Comparison of ENCODE assay signal across 8 mouse cellular contexts in genomic region chr7:19164189-19164588, GRCm38 (mm10). TPM values are rescaled to one million over a fixed set of nuclear protein-coding genes. Genes with fewer than 3 reads are reported as not detected.
DNase-seq lines count a peak whose midpoint lies in the region; ATAC-seq and TF ChIP-seq lines count a peak whose summit lies in the region.

No protein-coding gene starts in this region.

- 0 out of 2 replicates have a peak overlapping the region, but pooled peaks have one; percentile 13 for H3K4me3 ChIP-seq in lung, embryonic 14.5 days (ENCODE audit: low read depth, low read length)
- H3K4me3 ChIP-seq in testis, adult 2 months (ENCODE audit: control insufficient read depth, low read depth, low read length), result peak overlapping the region; percentile 62

- peaks cover 20% of the 10 kb centered on the region for H3K27me3 ChIP-seq in lung, embryonic 14.5 days (ENCODE audit: insufficient read depth, low read length)
- H3K27me3 ChIP-seq in testis, adult 2 months (ENCODE audit: control insufficient read depth, insufficient read depth, low read length), result no peaks in the 10 kb centered on the region

- H3K36me3 ChIP-seq in lung, embryonic 14.5 days (ENCODE audit: insufficient read depth), result no peaks in the 10 kb centered on the region
- no peaks in the 10 kb centered on the region for H3K36me3 ChIP-seq in testis, adult 2 months (ENCODE audit: control insufficient read depth, insufficient read depth, low read length)

- no peak overlapping the region for H3K9ac ChIP-seq in lung, embryonic 14.5 days

- peak; percentile 65 for ATAC-seq in lung, embryonic 14.5 days (ENCODE audit: insufficient read depth)
- ATAC-seq in granulocyte monocyte progenitor cell, adult 5-6 weeks (replicated peaks; ENCODE audit: poor library complexity, severe bottlenecking), result peak; percentile 40

- no peak overlapping the region for H3K27ac ChIP-seq in lung, embryonic 14.5 days (ENCODE audit: low read depth)
- no peak overlapping the region for H3K27ac ChIP-seq in testis, adult 2 months (ENCODE audit: control insufficient read depth, insufficient read depth, low read depth, low read length)

- H3K9me3 ChIP-seq in lung, embryonic 14.5 days (ENCODE audit: low read depth, low read length), result peaks cover 3% of the 10 kb centered on the region; the same call in 1 of the 2 replicates

- peaks cover 5% of the 10 kb centered on the region; the same call in 1 of the 2 replicates for H3K4me1 ChIP-seq in lung, embryonic 14.5 days (ENCODE audit: insufficient read depth)
- H3K4me1 ChIP-seq in testis, adult 2 months (ENCODE audit: control insufficient read depth, insufficient read depth, low read length), result peaks cover 28% of the 10 kb centered on the region

- peak; percentile 56 for DNase-seq in lung, embryonic 14.5 days
- no peak for DNase-seq in lung, postnatal 25 days (ENCODE audit: low spot score)
- DNase-seq in liver, result peak; percentile 63
- no peak for DNase-seq in cerebellum, postnatal 4 days (ENCODE audit: low spot score in 2 of 2)
- no peak for DNase-seq in adrenal gland, adult 2 months
- DNase-seq in cerebellum, adult 11-12 months, result no peak

- no peak for TF ChIP-seq CTCF in lung, embryonic 14.5 days (IDR thresholded peaks at IDR 0.05; ENCODE audit: low read depth)
- no peak for TF ChIP-seq CTCF in testis, adult 2 months (IDR thresholded peaks at IDR 0.05; ENCODE audit: control insufficient read depth, insufficient read depth, insufficient replicate concordance, low read depth, low read length)

- under 1% methylated on average over 6 of the region's 6 CpGs for WGBS in lung, embryonic 14.5 days

- TF ChIP-seq POLR2A in testis, adult 2 months (IDR thresholded peaks at IDR 0.05; ENCODE audit: control insufficient read depth, low read depth, low read length), result no peak

- H3K4me2 ChIP-seq in lung, embryonic 14.5 days, result peak overlapping the region; percentile 44

RNA-seq across cellular contexts. Expression of gene Gipr, which starts 1.7 kb away (rescaled TPM):
- polyA plus RNA-seq in lung, embryonic 14.5 days (2014; fragmentation: Nextera tagmentation; extraction: Ambion mirVana), result 0.26 and 0.85 TPM in 2 replicates
- total RNA-seq in granulocyte monocyte progenitor cell, adult 5-6 weeks (2014; fragmentation: Nextera tagmentation), result not detected in 2 replicates
- total RNA-seq in granulocyte monocyte progenitor cell, adult 5-6 weeks (2017), result 0.26 TPM in 1 of 2 replicates, not detected in the other
- 20.9 and 24.3 TPM in 2 replicates for polyA plus RNA-seq in testis, adult 2 months (2012; rRNA removed)
- under 1 TPM; 0.41 to 0.58 TPM for total RNA-seq in adrenal gland, adult 2 months (2021)
- polyA plus RNA-seq in adrenal gland, adult 2 months (2012; rRNA removed), result 1.6 and 2.6 TPM in 2 replicates

RNA-seq across cellular contexts. Expression of gene Eml2, which starts 12.0 kb away (rescaled TPM):
- 2.6 and 2.7 TPM in 2 replicates for polyA plus RNA-seq in lung, embryonic 14.5 days (2014; fragmentation: Nextera tagmentation; extraction: Ambion mirVana)
- 4.1 and 18.1 TPM in 2 replicates for total RNA-seq in granulocyte monocyte progenitor cell, adult 5-6 weeks (2014; fragmentation: Nextera tagmentation)
- total RNA-seq in granulocyte monocyte progenitor cell, adult 5-6 weeks (2017), result 10.4 and 22.7 TPM in 2 replicates
- polyA plus RNA-seq in testis, adult 2 months (2012; rRNA removed), result 11.1 and 12.9 TPM in 2 replicates
- 10 to 100 TPM; 34.7 to 69.4 TPM for total RNA-seq in adrenal gland, adult 2 months (2021)
- 58.2 and 59.7 TPM in 2 replicates for polyA plus RNA-seq in adrenal gland, adult 2 months (2012; rRNA removed)

RNA-seq across cellular contexts. Expression of gene Snrpd2, which starts 14.7 kb away (rescaled TPM):
- polyA plus RNA-seq in lung, embryonic 14.5 days (2014; fragmentation: Nextera tagmentation; extraction: Ambion mirVana), result 158 and 161 TPM in 2 replicates
- 91.5 and 121 TPM in 2 replicates for total RNA-seq in granulocyte monocyte progenitor cell, adult 5-6 weeks (2014; fragmentation: Nextera tagmentation)
- 83.2 and 158 TPM in 2 replicates for total RNA-seq in granulocyte monocyte progenitor cell, adult 5-6 weeks (2017)
- 135 and 140 TPM in 2 replicates for polyA plus RNA-seq in testis, adult 2 months (2012; rRNA removed)
- total RNA-seq in adrenal gland, adult 2 months (2021), result 10 to 100 TPM; 78.3 to 93.6 TPM
- polyA plus RNA-seq in adrenal gland, adult 2 months (2012; rRNA removed), result 5.3 and 7.9 TPM in 2 replicates

RNA-seq across cellular contexts. Expression of gene Qpctl, which starts 15.1 kb away (rescaled TPM):
- polyA plus RNA-seq in lung, embryonic 14.5 days (2014; fragmentation: Nextera tagmentation; extraction: Ambion mirVana), result 12.5 and 13.1 TPM in 2 replicates
- 4.2 and 12.0 TPM in 2 replicates for total RNA-seq in granulocyte monocyte progenitor cell, adult 5-6 weeks (2014; fragmentation: Nextera tagmentation)
- total RNA-seq in granulocyte monocyte progenitor cell, adult 5-6 weeks (2017), result 4.9 and 5.0 TPM in 2 replicates
- polyA plus RNA-seq in testis, adult 2 months (2012; rRNA removed), result 12.7 and 13.5 TPM in 2 replicates
- 10 to 100 TPM; 14.0 to 21.2 TPM for total RNA-seq in adrenal gland, adult 2 months (2021)
- polyA plus RNA-seq in adrenal gland, adult 2 months (2012; rRNA removed), result 24.6 and 26.3 TPM in 2 replicates

RNA-seq across cellular contexts. Expression of gene Fbxo46, which starts 44.5 kb away (rescaled TPM):
- 9.7 and 11.6 TPM in 2 replicates for polyA plus RNA-seq in lung, embryonic 14.5 days (2014; fragmentation: Nextera tagmentation; extraction: Ambion mirVana)
- 3.1 and 4.9 TPM in 2 replicates for total RNA-seq in granulocyte monocyte progenitor cell, adult 5-6 weeks (2014; fragmentation: Nextera tagmentation)
- 4.7 and 5.4 TPM in 2 replicates for total RNA-seq in granulocyte monocyte progenitor cell, adult 5-6 weeks (2017)
- 49.3 and 59.7 TPM in 2 replicates for polyA plus RNA-seq in testis, adult 2 months (2012; rRNA removed)
- total RNA-seq in adrenal gland, adult 2 months (2021), result 10 to 100 TPM; 11.9 to 12.8 TPM
- 12.8 and 13.5 TPM in 2 replicates for polyA plus RNA-seq in adrenal gland, adult 2 months (2012; rRNA removed)

Comparison
In these comparisons a context has a peak if more than half of its experiments do, and no peak if none do; other contexts are left out.
1. DNase-seq: peak in lung, embryonic 14.5 days (single experiment) and liver (single experiment); none in lung, postnatal 25 days (single experiment), cerebellum, postnatal 4 days (0 of 2), adrenal gland, adult 2 months (single experiment) and cerebellum, adult 11-12 months (single experiment).
2. RNA of gene Snrpd2, which starts 14.7 kb away (polyA plus RNA-seq): 158 to 161 TPM in lung, embryonic 14.5 days and 135 to 140 TPM in testis, adult 2 months; 5.3 to 7.9 TPM in adrenal gland, adult 2 months; every median in the first group is over 10 times any median in the second.